Mouse (Mus musculus) adipocyte (in vitro differentiated cells): ENCODE data around the gene Gm38392.
A peak's percentile ranks its signal among the peaks of the same experiment; 100 is the strongest.
"Not testable (repeated sequence)": the region's sequence is repeated elsewhere in the genome, so short reads cannot be mapped to it uniquely, and the experiment has no call there.

Experiments used
- DNase-seq: peaks from one replicate; pipeline ENCODE4 v3.0.0-alpha.2; 2016; ENCODE audit warnings: low spot score

The Gm38392 gene

DNA sequence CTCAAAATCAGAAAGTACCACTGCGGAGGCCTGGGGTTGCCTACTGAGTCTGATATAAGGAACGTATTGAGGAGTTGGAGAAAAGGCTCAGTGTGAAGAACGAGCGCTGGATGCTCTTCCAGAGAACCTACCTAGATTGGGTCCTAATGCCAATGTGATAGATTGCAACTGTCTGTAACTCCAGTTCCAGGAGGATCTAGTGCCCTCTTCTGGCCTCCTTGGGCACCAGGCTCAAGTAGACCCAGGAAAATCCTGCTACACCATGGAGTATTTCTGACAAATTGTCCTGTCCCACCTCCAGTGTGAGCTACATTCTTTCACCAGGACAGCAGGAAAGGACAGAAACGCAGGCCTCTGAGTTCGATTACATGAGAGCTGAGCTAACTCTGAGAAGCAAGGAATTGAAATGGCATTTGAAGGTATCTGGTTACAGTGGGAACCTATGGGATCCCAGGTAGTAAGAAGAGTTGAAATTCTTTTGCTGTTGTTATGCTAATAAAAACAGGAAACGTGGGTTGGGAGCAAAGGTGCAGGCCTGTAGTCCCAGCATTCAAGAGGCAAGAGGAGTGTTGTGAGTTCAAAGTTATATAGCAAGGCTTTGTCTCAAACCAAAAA is 10.4 kb downstream of the Gm38392 start:
- peak; percentile 67 for DNase-seq

DNA sequence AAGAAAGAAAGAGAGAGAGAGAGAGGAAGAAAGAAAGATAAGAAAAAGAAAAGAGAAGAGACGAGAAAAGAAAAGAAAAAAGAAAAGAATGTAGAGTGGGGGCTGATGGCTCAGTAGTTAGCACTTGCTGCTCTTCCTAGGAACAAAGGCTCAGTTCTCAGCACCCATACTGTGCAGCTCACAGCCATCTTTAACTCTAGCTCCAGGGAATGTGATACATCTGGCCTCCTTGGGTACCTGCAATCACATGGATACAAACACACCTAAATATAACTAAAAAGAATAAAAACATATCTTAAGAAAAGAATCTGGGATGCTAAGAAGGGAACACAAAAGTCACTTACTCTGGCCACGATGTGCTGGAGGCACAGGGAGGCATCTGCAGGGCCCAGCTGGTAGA is 10.9 kb downstream of the Gm38392 start:
- no peak for DNase-seq

GRCm38 (mm10) chr3:88274002-88274401 is 13.0 kb downstream of the Gm38392 start:
- DNase-seq = no peak

GRCm38 (mm10) chr3:88271859-88272258 is 15.2 kb downstream of the Gm38392 start:
- DNase-seq = no peak

- not testable (repeated sequence) for DNase-seq
These were observed 15.7 kb downstream of the Gm38392 start for GRCm38 (mm10) chr3:88271298-88271697.

DNA sequence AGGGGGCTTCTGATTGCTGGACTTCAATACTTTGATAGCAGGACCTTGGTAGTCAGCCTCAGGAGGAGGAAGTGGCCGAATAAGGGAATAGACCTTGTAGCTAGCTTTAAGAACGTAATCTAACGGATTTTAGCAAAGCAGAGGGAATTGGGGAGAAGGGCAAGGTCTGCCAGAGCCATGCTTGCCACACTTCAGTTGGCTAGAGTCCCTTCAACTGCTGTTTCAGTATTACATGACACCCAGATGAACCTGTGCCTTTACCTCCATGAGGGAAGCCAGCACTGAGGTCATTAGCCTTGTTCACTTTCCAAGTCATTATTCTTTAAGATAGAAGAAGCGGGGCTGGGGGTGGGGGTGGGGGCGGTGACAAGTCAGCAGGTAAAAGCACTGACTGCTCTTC is 18.0 kb downstream of the Gm38392 start:
- peak; percentile 83 for DNase-seq

DNA sequence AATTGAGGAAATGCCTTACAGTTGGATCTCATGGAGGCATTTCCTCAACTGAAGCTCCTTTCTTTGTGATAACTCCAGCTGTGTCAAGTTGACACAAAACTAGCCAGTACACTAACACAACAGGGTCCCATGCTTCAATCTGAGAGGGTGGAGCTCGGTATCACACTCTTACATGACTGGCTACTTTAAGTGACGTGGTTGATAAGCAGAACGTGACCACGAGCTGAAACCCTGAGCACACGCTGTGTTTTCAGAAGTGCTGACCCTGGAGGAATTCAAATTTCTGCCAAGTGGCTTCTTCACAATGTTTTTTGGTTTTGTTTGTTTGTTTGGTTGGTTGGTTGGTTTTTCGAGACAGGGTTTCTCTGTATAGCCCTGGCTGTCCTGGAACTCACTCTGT is 19.0 kb downstream of the Gm38392 start:
- not testable (repeated sequence) for DNase-seq

- DNase-seq = no peak
These were observed 24.7 kb downstream of the Gm38392 start for GRCm38 (mm10) chr3:88262346-88262745.

DNA sequence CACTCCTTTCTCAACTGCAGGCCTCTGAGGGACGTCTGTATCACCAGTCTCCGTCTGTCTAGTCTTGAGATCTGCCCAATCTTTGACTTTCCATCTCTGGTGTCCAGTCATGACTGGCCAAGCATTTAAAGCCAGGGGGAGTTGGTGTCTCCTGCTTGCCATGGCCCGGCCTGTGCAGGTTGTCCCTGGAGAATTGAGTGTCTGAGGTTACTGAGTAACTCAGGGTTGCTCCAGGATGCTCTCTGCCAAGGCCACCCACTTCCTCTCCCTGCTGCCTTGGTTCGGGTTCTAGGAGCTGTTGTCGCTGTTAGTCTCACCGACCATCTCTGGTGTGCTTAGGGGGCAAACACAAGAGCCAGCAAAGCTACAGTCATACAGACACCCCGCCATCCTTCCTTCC is 30.6 kb downstream of the Gm38392 start:
- no peak for DNase-seq

- DNase-seq = no peak
These were observed 31.1 kb downstream of the Gm38392 start for GRCm38 (mm10) chr3:88255950-88256349.

DNA sequence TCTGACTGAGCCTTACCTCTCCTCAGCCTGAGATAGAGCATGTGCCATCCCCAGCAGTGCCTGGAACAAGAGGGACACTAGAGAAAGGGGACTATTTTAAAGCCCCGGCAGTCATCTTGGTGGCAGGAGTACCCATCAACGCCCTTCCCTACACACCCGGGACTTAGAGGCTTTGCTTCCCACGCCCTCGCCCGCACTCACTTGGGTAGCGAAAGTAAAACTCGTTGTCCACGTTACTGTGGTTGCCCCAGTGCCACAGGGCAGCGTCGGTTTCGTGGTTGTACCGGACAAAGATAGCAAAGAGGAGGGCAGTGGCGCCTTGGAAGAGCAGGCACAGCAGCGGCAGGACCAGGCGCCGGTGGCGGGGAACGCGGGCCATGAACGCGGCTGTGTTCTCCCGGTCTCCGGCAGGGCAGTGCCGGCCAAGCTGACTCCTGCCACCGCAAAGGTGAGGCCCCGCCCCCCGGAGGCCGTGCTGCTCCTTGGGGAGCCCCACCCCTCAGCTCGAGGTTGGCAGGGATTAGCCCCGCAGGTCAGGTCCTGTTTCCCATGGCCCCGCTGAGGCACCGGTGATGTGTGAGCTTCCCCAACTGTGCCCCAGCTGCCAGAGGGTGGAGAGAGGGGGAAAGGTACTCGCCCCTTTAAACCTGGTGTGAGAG is 32.6 kb downstream of the Gm38392 start, which contains the start of gene Rhbg:
Rhbg (minus strand) TSS at position 442 of the 659 bp plus-strand sequence.
- no peak for DNase-seq

GRCm38 (mm10) chr3:88252739-88253138 is 34.3 kb downstream of the Gm38392 start:
- DNase-seq = no peak

DNA sequence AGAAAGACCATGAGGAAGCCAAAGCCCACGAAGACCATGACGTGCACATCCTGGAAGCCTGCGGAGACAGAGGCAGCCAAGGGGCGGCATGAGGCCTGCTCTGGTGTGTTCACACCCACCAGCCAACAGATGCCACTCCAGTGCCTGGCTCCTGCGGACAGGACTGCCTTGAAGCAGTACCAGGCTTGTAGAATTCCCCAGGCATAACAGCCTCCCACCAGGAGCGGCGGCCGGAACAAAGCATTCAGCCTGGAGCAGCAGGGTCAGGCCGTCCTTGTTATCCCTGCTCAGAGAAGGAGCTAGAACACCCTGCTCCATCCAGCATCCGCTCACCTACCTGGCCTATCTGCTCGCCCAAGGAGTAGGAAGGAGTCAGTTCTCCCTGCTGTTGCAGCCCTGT is 38.6 kb downstream of the Gm38392 start:
- no peak for DNase-seq

GRCm38 (mm10) chr3:88247666-88248065 is 39.3 kb downstream of the Gm38392 start:
- no peak for DNase-seq

- peak; percentile 72 for DNase-seq
These were observed 41.2 kb downstream of the Gm38392 start for GRCm38 (mm10) chr3:88245811-88246210.

- DNase-seq = peak; percentile 35
These were observed 42.9 kb downstream of the Gm38392 start for GRCm38 (mm10) chr3:88244071-88244470.

- DNase-seq = peak; percentile 90
These were observed 44.5 kb downstream of the Gm38392 start for GRCm38 (mm10) chr3:88242531-88242930.

DNA sequence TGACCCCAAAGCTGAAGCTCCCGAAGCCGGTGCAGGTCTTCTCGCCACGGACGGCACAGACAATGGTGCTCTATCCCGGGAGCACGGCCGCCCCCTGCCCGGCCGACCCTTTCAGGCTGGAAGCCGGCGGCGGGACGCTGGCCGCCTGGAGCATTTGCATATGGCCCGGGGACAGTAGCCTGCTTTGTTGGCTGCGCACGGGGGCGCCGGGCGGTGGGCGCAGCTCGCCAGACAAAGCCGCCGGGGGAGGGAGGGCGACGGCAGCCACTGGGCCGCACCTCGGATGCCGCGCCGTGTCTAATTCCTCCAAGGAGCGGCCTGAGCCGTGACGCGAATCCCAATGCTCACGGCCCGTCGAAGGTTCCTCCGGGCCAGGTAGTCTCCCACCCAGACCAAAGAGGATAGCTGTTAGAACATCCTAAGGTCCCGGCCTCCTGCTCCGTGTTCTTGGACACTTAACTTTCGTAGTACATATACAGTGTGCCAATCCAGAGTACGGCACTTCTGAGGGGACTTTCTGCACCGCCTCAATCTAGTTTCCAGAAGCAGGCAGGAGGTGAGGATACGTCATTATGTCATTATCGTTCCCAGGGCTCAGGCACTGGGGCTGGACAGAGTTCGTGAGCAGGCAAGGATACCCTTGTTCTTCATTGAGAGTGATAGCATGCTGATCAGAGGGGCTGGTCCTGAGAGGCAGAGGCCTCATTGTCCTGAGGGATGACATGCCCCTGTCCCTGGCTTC is 45.8 kb downstream of the Gm38392 start:
- DNase-seq = no peak

- no peak for DNase-seq
These were observed 47.6 kb downstream of the Gm38392 start for GRCm38 (mm10) chr3:88239446-88239845.

- no peak for DNase-seq
These were observed 48.1 kb downstream of the Gm38392 start for GRCm38 (mm10) chr3:88238866-88239391.

DNA sequence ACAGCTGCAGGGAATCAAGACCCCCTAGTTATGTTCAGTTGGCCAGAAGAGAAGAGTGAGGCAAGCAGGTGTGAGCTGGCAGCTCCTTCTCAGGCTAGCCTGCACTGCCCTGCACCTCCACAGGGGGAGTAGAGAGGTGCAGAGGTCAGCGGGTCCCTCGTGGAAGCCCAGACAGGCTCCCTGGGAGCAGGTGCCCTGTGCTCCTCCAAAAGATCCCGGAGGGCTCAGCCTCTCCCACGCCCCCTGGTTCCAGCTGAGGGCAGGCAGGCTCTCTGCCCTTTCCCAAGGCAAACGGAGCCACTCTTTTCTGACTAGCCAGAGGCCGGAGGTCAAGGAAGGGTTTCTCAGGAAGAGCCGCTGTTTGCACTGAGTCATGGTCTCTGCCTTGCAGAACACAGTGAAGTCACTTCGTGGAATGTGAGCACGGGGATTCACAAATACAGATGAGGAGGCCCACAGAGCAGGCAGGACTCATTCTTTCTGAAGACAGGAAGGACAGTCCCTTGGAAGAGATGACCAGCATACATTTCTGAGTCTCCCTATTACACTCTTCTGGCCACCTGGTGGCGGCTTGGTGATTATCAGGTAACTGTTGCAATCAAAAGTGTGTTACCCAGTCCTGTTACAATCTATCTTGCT is 49.3 kb downstream of the Gm38392 start:
- DNase-seq = peak; percentile 59

DNA sequence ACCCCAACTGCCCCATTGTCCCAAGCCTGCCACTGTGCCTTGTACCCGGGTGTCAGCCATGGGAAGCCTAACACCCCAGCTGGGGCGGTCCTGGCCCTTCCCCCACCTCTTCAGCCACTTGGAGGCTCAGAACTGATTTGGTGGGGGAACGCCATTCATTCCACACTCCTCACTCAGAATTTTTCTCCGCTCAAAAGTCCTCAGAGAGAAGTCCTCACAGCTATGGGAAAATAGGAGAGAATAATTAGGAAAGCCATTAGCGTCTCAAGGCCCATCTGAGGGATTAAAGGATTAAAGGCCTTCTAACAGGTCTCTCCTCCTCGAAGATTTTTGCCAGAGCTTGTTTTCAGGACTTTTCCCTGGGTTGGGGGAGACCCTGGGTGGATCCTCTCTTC is 49.9 kb downstream of the Gm38392 start:
- no peak for DNase-seq
